Mouse (Mus musculus) intestine, postnatal 0 days (tissue): ENCODE data around the gene Has1. TPM values are rescaled to one million over a fixed set of nuclear protein-coding genes. Genes with fewer than 3 reads are reported as not detected.
A peak's percentile ranks its signal among the peaks of the same experiment; 100 is the strongest.

Experiments used
- ATAC-seq: fragments of 200-750 bp; cut with Nextera tagmentation; 2 replicates; pipeline ENCODE4 v1.8.0; 2017; ENCODE audit warnings: mild to moderate bottlenecking, moderate TSS enrichment, moderate library complexity
- H3K27ac ChIP-seq: fragments of 300-500 bp; sonication (generic); 2 replicates; pipeline ENCODE4 v1.5.1; 2014; ENCODE audit warnings: mild to moderate bottlenecking, low read depth, low read length, moderate library complexity
- H3K27me3 ChIP-seq: fragments of 300-500 bp; sonication (generic); replicated peaks from 2 replicates; pipeline ENCODE4 v1.6.1; 2014; ENCODE audit warnings: low read length, mixed read lengths; ENCODE audit not compliant: control insufficient read depth, insufficient read depth
- H3K36me3 ChIP-seq: fragments of 300-500 bp; sonication (generic); 2 replicates; pipeline ENCODE4 v1.6.1; 2014; ENCODE audit warnings: mild to moderate bottlenecking, moderate library complexity; ENCODE audit not compliant: control insufficient read depth, insufficient read depth
- H3K4me1 ChIP-seq: fragments of 300-500 bp; sonication (generic); replicated peaks from 2 replicates; pipeline ENCODE4 v1.6.1; 2014; ENCODE audit warnings: antibody characterized with exemption, low read length, mixed read lengths; ENCODE audit not compliant: control insufficient read depth, insufficient read depth
- H3K4me2 ChIP-seq: fragments of 300-500 bp; sonication (generic); replicated peaks from 2 replicates; pipeline ENCODE4 v1.6.1; 2014; ENCODE audit warnings: low read depth, mild to moderate bottlenecking, moderate library complexity
- H3K4me3 ChIP-seq: fragments of 300-500 bp; sonication (generic); 2 replicates; pipeline ENCODE4 v1.5.1; 2014; ENCODE audit warnings: low read depth, low read length
- H3K9ac ChIP-seq: fragments of 300-500 bp; sonication (generic); 2 replicates; pipeline ENCODE4 v1.6.1; 2014; ENCODE audit warnings: mild to moderate bottlenecking, low read depth, low read length
- H3K9me3 ChIP-seq: fragments of 300-500 bp; sonication (generic); 2 replicates; pipeline ENCODE4 v1.6.1; 2016; ENCODE audit warnings: mixed run types; ENCODE audit not compliant: control insufficient read depth
- CTCF ChIP-seq: sonication (generic); IDR thresholded peaks from 2 replicates; pipeline ENCODE4 v1.5.1; 2016; ENCODE audit warnings: low read depth, mild to moderate bottlenecking, control low read depth, antibody characterized with exemption, moderate library complexity
- WGBS: fragments of 180-500 bp; shearing (Covaris S2); extraction: QIAGEN DNeasy Blood & Tissue Kit; methylation state at CpG from one replicate; pipeline ENCODE4 v1.1.7; 2014; 5-methylcytosine and 5-hydroxymethylcytosine counted together
- polyA plus RNA-seq: library from polyadenylated mRNA; unstranded; fragments of >200 nt; fragmentation: Nextera tagmentation; extraction: Ambion mirVana; gene quantifications from 2 replicates; pipeline ENCODE4 v1.2.1, GENCODE M21; 2015

The Has1 gene
- 0.65 and 0.66 TPM in 2 replicates for polyA plus RNA-seq

- TF ChIP-seq CTCF = no peak
- no peaks in the 10 kb centered on the region for H3K36me3 ChIP-seq
- no peak within 1 kb of the TSS for H3K4me2 ChIP-seq
- ATAC-seq = no peak
- WGBS = 45% methylated on average over 8 of the region's 8 CpGs
- no peaks in the 10 kb centered on the region for H3K9me3 ChIP-seq
- no peak within 1 kb of the TSS for H3K9ac ChIP-seq
- H3K4me3 ChIP-seq = no peak within 1 kb of the TSS
- no peak within 1 kb of the TSS for H3K27ac ChIP-seq
- H3K4me1 ChIP-seq = no peaks in the 10 kb centered on the region
- no peaks in the 10 kb centered on the region for H3K27me3 ChIP-seq
Measured at GRCm38 (mm10) chr17:17855064-17855838, at the start of gene Has1. TSS of gene Has1 (minus strand) at chr17:17855205.

DNA sequence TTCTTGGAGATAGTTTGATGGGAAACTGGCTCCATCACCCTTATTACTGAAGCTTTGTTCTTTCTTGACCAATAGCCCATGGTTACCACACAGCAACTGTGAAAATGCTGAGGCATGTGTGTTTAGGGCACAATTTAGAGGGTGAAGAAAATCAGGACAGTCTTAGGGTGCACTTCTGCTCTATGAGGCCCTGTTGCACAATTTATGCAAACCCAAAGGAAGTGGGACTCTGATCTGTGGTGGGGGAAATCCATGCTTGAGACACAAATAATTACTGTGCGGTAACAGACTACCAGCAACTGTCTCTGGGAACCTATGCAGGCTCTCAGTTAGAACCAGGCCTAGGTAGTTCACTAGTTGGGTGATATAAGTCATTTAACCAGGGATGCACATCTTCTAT lies 45.8 kb upstream of the Has1 start:
- Histone ChIP-seq H3K4me1 (no peaks in the 10 kb centered on the region), H3K4me3 (no peak overlapping the region), H3K27ac (no peak overlapping the region), H3K27me3 (no peaks in the 10 kb centered on the region), H3K9me3 (no peaks in the 10 kb centered on the region), H3K36me3 (no peaks in the 10 kb centered on the region), H3K4me2 (no peak overlapping the region), H3K9ac (no peak overlapping the region)
- no peak for ATAC-seq
- TF ChIP-seq CTCF = no peak
- WGBS = 90% methylated on average over 1 of the region's 1 CpGs

DNA sequence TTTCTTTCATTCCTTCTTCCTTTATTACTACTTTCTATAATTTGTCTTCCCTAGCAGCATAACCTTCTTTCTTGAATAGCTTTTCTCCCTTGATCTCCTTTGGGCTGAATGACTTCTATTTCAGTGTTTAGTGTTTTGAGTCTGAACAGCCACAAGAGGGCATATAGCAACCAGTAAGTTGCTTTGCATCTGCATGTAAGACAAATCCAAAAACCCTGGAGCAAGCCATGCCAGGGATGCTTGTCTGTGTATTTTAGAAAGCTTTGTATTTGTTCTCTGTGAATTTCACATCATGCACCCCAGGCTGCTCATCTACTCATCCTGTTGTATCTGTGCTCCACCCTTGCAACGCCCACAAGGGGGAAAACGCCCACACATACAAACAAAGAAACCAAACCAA lies 44.3 kb upstream of the Has1 start:
- peak; percentile 63 for TF ChIP-seq CTCF
- no peak overlapping the region for H3K4me3 ChIP-seq
- no peaks in the 10 kb centered on the region for H3K36me3 ChIP-seq
- H3K9me3 ChIP-seq = no peaks in the 10 kb centered on the region
- H3K4me1 ChIP-seq = no peaks in the 10 kb centered on the region
- H3K27me3 ChIP-seq = no peaks in the 10 kb centered on the region
- H3K9ac ChIP-seq = no peak overlapping the region
- ATAC-seq = no peak
- no peak overlapping the region for H3K27ac ChIP-seq
- no peak overlapping the region for H3K4me2 ChIP-seq
- WGBS = 83% methylated on average over 2 of the region's 2 CpGs

DNA sequence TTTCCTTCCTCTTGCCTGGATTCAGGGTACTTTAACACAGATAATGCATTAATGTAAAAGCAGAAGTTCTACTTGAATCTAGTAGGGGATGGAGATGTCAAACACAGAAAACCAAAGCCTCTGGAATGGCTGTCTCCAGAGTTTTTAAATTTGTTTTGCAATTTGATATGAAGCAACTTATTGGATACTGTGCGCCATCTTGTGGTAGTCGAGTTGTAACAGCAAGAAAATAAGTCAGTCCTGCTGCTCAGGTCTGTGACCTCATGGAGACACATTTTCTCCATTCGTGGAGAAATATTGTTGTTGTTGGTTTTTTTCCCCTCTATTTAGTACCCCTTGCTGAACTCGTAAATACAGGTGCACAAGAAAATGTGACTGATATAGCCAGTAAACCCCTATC lies 41.0 kb upstream of the Has1 start:
- H3K27ac ChIP-seq = no peak overlapping the region
- ATAC-seq = no peak
- H3K4me2 ChIP-seq = no peak overlapping the region
- H3K36me3 ChIP-seq = no peaks in the 10 kb centered on the region
- H3K27me3 ChIP-seq = no peaks in the 10 kb centered on the region
- no peaks in the 10 kb centered on the region for H3K9me3 ChIP-seq
- peak; percentile 82 for TF ChIP-seq CTCF
- H3K9ac ChIP-seq = no peak overlapping the region
- H3K4me1 ChIP-seq = no peaks in the 10 kb centered on the region
- WGBS = 3% methylated on average over 4 of the region's 4 CpGs
- no peak overlapping the region for H3K4me3 ChIP-seq

GRCm38 (mm10) chr17:17889732-17890425 lies 34.9 kb upstream of the Has1 start:
- Histone ChIP-seq H3K9me3 (no peaks in the 10 kb centered on the region), H3K27ac (no peak overlapping the region), H3K4me2 (no peak overlapping the region), H3K36me3 (no peaks in the 10 kb centered on the region), H3K27me3 (no peaks in the 10 kb centered on the region), H3K9ac (no peak overlapping the region), H3K4me1 (no peaks in the 10 kb centered on the region), H3K4me3 (no peak overlapping the region)
- no peak for TF ChIP-seq CTCF
- WGBS = 79% methylated on average over 2 of the region's 2 CpGs
- no peak for ATAC-seq

GRCm38 (mm10) chr17:17887774-17888248 lies 32.8 kb upstream of the Has1 start, which contains the start of the genes Fpr2 and Fpr3:
TSS of gene Fpr2 (plus strand) at chr17:17887824.
TSS of gene Fpr3 (plus strand) at chr17:17887852.
- Histone ChIP-seq H3K9ac (no peak within 1 kb of the TSS), H3K27me3 (no peaks in the 10 kb centered on the region), H3K36me3 (no peaks in the 10 kb centered on the region), H3K27ac (no peak within 1 kb of the TSS), H3K4me1 (no peaks in the 10 kb centered on the region), H3K9me3 (no peaks in the 10 kb centered on the region), H3K4me3 (no peak within 1 kb of the TSS), H3K4me2 (no peak within 1 kb of the TSS)
- ATAC-seq = no peak
- TF ChIP-seq CTCF = no peak
- WGBS = 48% methylated on average over 1 of the region's 1 CpGs
